ENCODE assay signal across 24 mouse cellular contexts in genomic region chr9:31163327-31163726, GRCm38 (mm10). TPM values are rescaled to one million over a fixed set of nuclear protein-coding genes. Genes with fewer than 3 reads are reported as not detected.
DNase-seq lines count a peak whose midpoint lies in the region; ATAC-seq and TF ChIP-seq lines count a peak whose summit lies in the region.
"Had no signal": no experiment of that assay in that cellular context is flagged by ENCODE, and none has a peak within 500 bp of the region (broad histone marks: within the 10 kb centered on the region; RNA-seq: fewer than 3 reads in every experiment).

No protein-coding gene starts in this region.

- peak overlapping the region; percentile 20; the same call in 1 of the 2 replicates for H3K27ac ChIP-seq in heart, adult 2 months
- H3K27ac ChIP-seq in stomach, postnatal 0 days (replicated peaks), result no peak overlapping the region
- H3K27ac ChIP-seq: embryonic facial prominence, embryonic 13.5 days; forebrain, embryonic 10.5 days; forebrain, embryonic 15.5 days; hindbrain, embryonic 14.5 days; left cerebral cortex, adult 2 months; limb, embryonic 12.5 days; midbrain, embryonic 10.5 days; neural tube, embryonic 13.5 days had no signal

- TF ChIP-seq POLR2A in heart, adult 2 months (IDR thresholded peaks at IDR 0.05; ENCODE audit: insufficient read depth, low read depth, low read length), result no peak

- H3K9me3 ChIP-seq in stomach, postnatal 0 days (ENCODE audit: control insufficient read depth, low read length), result no peaks in the 10 kb centered on the region
- H3K9me3 ChIP-seq: embryonic facial prominence, embryonic 13.5 days; forebrain, embryonic 10.5 days; forebrain, embryonic 15.5 days; limb, embryonic 12.5 days; midbrain, embryonic 10.5 days; neural tube, embryonic 13.5 days had no signal

- 50% methylated on average over 1 of the region's 1 CpGs for WGBS in heart, adult 2 months
- 94% methylated on average over 1 of the region's 1 CpGs for WGBS in stomach, postnatal 0 days

- no peaks in the 10 kb centered on the region for H3K79me2 ChIP-seq in heart, adult 2 months (replicated peaks; ENCODE audit: control insufficient read depth, insufficient read depth, low read length)

- intact Hi-C loops in heart, adult 2 months (cut with DNase I), result loop anchor here (2.0 kb wide), 1 partner anchor 17 kb away; no protein-coding TSS in a partner anchor

- H3K4me3 ChIP-seq in heart, adult 2 months, result no peak overlapping the region
- H3K4me3 ChIP-seq in stomach, postnatal 0 days (ENCODE audit: low read depth, low read length), result no peak overlapping the region
- H3K4me3 ChIP-seq: embryonic facial prominence, embryonic 13.5 days; forebrain, embryonic 10.5 days; forebrain, embryonic 15.5 days; left cerebral cortex, adult 2 months; limb, embryonic 12.5 days; midbrain, embryonic 10.5 days; neural tube, embryonic 13.5 days had no signal

- peaks cover 20% of the 10 kb centered on the region for H3K36me3 ChIP-seq in heart, adult 2 months (ENCODE audit: control insufficient read depth, insufficient read depth, low read length)
- H3K36me3 ChIP-seq in stomach, postnatal 0 days (ENCODE audit: control insufficient read depth, insufficient read depth, low read length), result peaks cover 22% of the 10 kb centered on the region

- peaks cover 5% of the 10 kb centered on the region for H3K4me1 ChIP-seq in heart, adult 2 months (ENCODE audit: control insufficient read depth, insufficient read depth, low read length)
- no peaks in the 10 kb centered on the region for H3K4me1 ChIP-seq in stomach, postnatal 0 days (replicated peaks; ENCODE audit: control insufficient read depth, insufficient read depth)
- H3K4me1 ChIP-seq: embryonic facial prominence, embryonic 13.5 days; forebrain, embryonic 10.5 days; forebrain, embryonic 15.5 days; limb, embryonic 12.5 days; midbrain, embryonic 10.5 days; neural tube, embryonic 13.5 days had no signal

- H3K4me2 ChIP-seq in stomach, postnatal 0 days (replicated peaks; ENCODE audit: low read depth), result no peak overlapping the region
- H3K4me2 ChIP-seq: embryonic facial prominence, embryonic 13.5 days; forebrain, embryonic 15.5 days; heart, embryonic 11.5 days; hindbrain, embryonic 14.5 days; limb, embryonic 12.5 days; liver, embryonic 11.5 days; neural tube, embryonic 13.5 days had no signal

- no peak for TF ChIP-seq EP300 in heart, adult 2 months (IDR thresholded peaks at IDR 0.05; ENCODE audit: insufficient read depth, low read depth, low read length)
- no peak for TF ChIP-seq EP300 in stomach, postnatal 0 days (optimal IDR thresholded peaks at IDR 0.05)

- no peak for TF ChIP-seq CTCF in heart, adult 2 months (IDR thresholded peaks at IDR 0.05)
- TF ChIP-seq CTCF in stomach, postnatal 0 days (IDR thresholded peaks at IDR 0.05; ENCODE audit: low read depth), result no peak

- no peak overlapping the region for H3K9ac ChIP-seq in heart, adult 2 months (ENCODE audit: low read depth, low read length)
- no peak overlapping the region for H3K9ac ChIP-seq in stomach, postnatal 0 days (ENCODE audit: low read length)
- H3K9ac ChIP-seq: embryonic facial prominence, embryonic 13.5 days; forebrain, embryonic 15.5 days; hindbrain, embryonic 14.5 days; limb, embryonic 12.5 days; neural tube, embryonic 13.5 days had no signal

- peak in 1 of 2 experiments; percentile 12 for DNase-seq in heart, adult 2 months
- DNase-seq in heart, adult 18-20 months, result no peak
- DNase-seq in MEL-GATA-1-ER (ENCODE audit: extremely low read depth, low read depth), result peak; percentile 41
- DNase-seq in skeletal muscle tissue, adult 2 months (ENCODE audit: low read depth, low spot score), result peak; percentile 23
- no peak for DNase-seq in cerebellum, adult 9-10 months
- DNase-seq in stomach, postnatal 0 days (ENCODE audit: low spot score), result no peak
- DNase-seq: adrenal gland, postnatal 25 days; cerebellum, adult 8-10 months; heart, postnatal 4 days; kidney, adult 9 months; kidney, postnatal 10 days; lung, postnatal 4 days had no signal

- peak; percentile 73 for ATAC-seq in granulocyte monocyte progenitor cell, adult 5-6 weeks (replicated peaks; ENCODE audit: poor library complexity, severe bottlenecking)
- ATAC-seq in stomach, postnatal 0 days (ENCODE audit: low FRiP score, low TSS enrichment), result no peak
- ATAC-seq: forebrain, embryonic 15.5 days; intestine, postnatal 0 days had no signal

- H3K27me3 ChIP-seq in heart, adult 2 months (ENCODE audit: control insufficient read depth, insufficient read depth, low read length), result no peaks in the 10 kb centered on the region
- no peaks in the 10 kb centered on the region for H3K27me3 ChIP-seq in stomach, postnatal 0 days (ENCODE audit: control insufficient read depth, insufficient read depth, low read length)
- H3K27me3 ChIP-seq: embryonic facial prominence, embryonic 13.5 days; forebrain, embryonic 15.5 days; limb, embryonic 12.5 days; neural tube, embryonic 13.5 days had no signal

RNA-seq across cellular contexts. Expression of gene St14, which starts 31.7 kb away (rescaled TPM):
- total RNA-seq in heart, adult 2 months (2021), result under 1 TPM; 0.25 to 0.55 TPM
- polyA plus RNA-seq in heart, adult 2 months (2012; rRNA removed), result 0.18 and 1.2 TPM in 2 replicates
- total RNA-seq in heart, adult 18-20 months (2021), result under 1 TPM; 0.32 to 0.49 TPM
- total RNA-seq in granulocyte monocyte progenitor cell, adult 5-6 weeks (2014; fragmentation: Nextera tagmentation), result 6.2 and 7.1 TPM in 2 replicates
- 7.7 and 16.5 TPM in 2 replicates for total RNA-seq in granulocyte monocyte progenitor cell, adult 5-6 weeks (2017)
- 60.4 and 61.6 TPM in 2 replicates for polyA plus RNA-seq in stomach, postnatal 0 days (2015; fragmentation: Nextera tagmentation; extraction: Ambion mirVana)

RNA-seq across cellular contexts. Expression of gene Aplp2, which starts 48.3 kb away (rescaled TPM):
- total RNA-seq in heart, adult 2 months (2021), result 100 to 1,000 TPM; 285 to 294 TPM
- polyA plus RNA-seq in heart, adult 2 months (2012; rRNA removed), result 413 and 640 TPM in 2 replicates
- 100 to 1,000 TPM; 318 to 322 TPM for total RNA-seq in heart, adult 18-20 months (2021)
- 28.1 and 32.6 TPM in 2 replicates for total RNA-seq in granulocyte monocyte progenitor cell, adult 5-6 weeks (2014; fragmentation: Nextera tagmentation)
- total RNA-seq in granulocyte monocyte progenitor cell, adult 5-6 weeks (2017), result 34.1 and 34.9 TPM in 2 replicates
- 187 and 200 TPM in 2 replicates for polyA plus RNA-seq in stomach, postnatal 0 days (2015; fragmentation: Nextera tagmentation; extraction: Ambion mirVana)

Comparison
In these comparisons a context has a peak if more than half of its experiments do, and no peak if none do; other contexts are left out.
1. DNase-seq: peak in MEL-GATA-1-ER (single experiment) and skeletal muscle tissue, adult 2 months (single experiment); none in heart, adult 18-20 months (0 of 2), cerebellum, adult 9-10 months (single experiment) and stomach, postnatal 0 days (single experiment).
2. RNA of gene St14, which starts 31.7 kb away (total RNA-seq): 6.2 to 16.5 TPM in granulocyte monocyte progenitor cell, adult 5-6 weeks; 0.25 to 0.55 TPM in heart, adult 2 months and 0.32 to 0.49 TPM in heart, adult 18-20 months; every median in the first group is over 4 times any median in the second.
3. RNA of gene Aplp2, which starts 48.3 kb away (total RNA-seq): 318 to 322 TPM in heart, adult 18-20 months and 285 to 294 TPM in heart, adult 2 months; 28.1 to 34.9 TPM in granulocyte monocyte progenitor cell, adult 5-6 weeks; every median in the first group is over 4 times any median in the second.